Mouse (Mus musculus): ENCODE data around the gene Msi2. TPM values are rescaled to one million over a fixed set of nuclear protein-coding genes. Genes with fewer than 3 reads are reported as not detected.

Gene Msi2
- polyA plus RNA-seq, 1 experiment: 21.9 TPM

DNA sequence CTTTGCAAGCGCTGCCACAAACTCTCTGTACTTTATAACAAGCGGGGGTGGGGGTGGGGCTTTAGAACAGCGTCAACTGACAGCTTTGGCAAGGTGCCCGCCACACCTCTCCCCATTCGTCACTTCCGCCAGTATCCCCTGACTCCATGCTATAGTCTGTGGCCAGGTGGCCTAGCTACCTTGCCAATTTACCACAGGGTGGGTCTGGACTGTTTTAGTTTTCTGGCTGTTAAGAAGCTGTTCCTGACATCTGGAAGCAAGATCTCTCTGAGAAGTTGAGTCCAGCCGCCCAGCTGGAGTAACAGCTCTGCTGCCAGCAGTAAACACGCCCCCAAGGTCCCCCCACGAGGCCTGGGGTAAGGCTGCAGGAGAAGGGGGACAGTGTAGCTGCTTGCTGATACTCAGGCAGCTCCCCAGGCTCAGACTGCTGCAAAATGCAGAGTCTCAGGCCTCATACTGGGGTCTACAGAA, 292.6 kb downstream of the Msi2 start:
- Histone ChIP-seq H3K4me3 (replicated peaks; ENCODE audit: control insufficient read depth, low read depth, low read length) (no peak overlapping the region), H3K4me1 (ENCODE audit: control insufficient read depth, insufficient read depth, low read length) (no peaks in the 10 kb centered on the region), H3K27ac (ENCODE audit: control insufficient read depth, insufficient read depth, low read depth, low read length, poor library complexity) (no peak overlapping the region; the same call in 1 of the 2 replicates)
- TF ChIP-seq CTCF (IDR thresholded peaks at IDR 0.05; ENCODE audit: control insufficient read depth, insufficient read depth, low read length): no peak
- no peak for TF ChIP-seq POLR2A (IDR thresholded peaks at IDR 0.05; ENCODE audit: borderline replicate concordance, control insufficient read depth, low read depth, low read length)
- whole genome bisulfite sequencing: 56% methylated on average over 9 of the region's 9 CpGs

DNA sequence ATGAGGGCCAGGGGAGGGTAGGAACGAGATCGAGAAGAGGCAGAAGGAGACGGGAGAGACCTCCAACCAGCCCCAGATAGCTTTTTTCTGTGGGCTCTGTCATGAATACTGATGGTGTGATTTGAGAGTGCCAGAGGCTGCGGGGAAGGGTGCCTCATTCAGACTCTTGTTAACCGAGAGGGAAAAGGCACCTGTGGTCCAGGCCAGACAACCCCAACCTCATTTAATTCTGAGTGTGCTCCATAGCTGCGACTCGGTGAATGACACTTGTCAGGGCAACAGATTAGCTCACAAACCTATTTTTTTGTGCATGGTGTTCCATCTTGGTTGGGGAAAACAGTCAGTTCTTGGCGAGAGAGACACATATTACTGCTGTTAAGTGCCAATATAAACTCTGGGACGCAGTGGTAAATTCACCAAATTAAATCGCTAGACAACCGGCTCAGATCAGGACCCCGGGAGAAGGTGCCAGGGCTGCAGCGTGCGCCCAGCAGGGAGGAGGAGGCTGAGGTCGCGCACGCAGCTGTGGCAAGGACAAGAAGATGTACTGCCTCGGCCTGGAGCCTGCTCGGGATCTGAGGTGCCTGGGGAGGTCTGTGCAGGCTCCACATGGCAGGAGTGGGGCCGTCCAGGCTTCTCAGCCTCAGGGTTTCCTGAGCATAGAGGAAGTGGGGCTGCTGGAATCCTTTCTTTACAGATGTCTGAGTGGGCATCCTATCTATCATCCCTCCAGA, 294.1 kb downstream of the Msi2 start:
- WGBS: 82% methylated on average over 20 of the region's 20 CpGs
- no peak overlapping the region for H3K4me3 ChIP-seq (replicated peaks; ENCODE audit: control insufficient read depth, low read depth, low read length)
- H3K27ac ChIP-seq (ENCODE audit: control insufficient read depth, insufficient read depth, low read depth, low read length, poor library complexity): no peak overlapping the region
- TF ChIP-seq CTCF (IDR thresholded peaks at IDR 0.05; ENCODE audit: control insufficient read depth, insufficient read depth, low read length) (no peak), POLR2A (IDR thresholded peaks at IDR 0.05; ENCODE audit: borderline replicate concordance, control insufficient read depth, low read depth, low read length) (peak; percentile 8; the same call in 1 of the 2 replicates)
- no peaks in the 10 kb centered on the region; the same call in 1 of the 2 replicates for H3K4me1 ChIP-seq (ENCODE audit: control insufficient read depth, insufficient read depth, low read length)

DNA sequence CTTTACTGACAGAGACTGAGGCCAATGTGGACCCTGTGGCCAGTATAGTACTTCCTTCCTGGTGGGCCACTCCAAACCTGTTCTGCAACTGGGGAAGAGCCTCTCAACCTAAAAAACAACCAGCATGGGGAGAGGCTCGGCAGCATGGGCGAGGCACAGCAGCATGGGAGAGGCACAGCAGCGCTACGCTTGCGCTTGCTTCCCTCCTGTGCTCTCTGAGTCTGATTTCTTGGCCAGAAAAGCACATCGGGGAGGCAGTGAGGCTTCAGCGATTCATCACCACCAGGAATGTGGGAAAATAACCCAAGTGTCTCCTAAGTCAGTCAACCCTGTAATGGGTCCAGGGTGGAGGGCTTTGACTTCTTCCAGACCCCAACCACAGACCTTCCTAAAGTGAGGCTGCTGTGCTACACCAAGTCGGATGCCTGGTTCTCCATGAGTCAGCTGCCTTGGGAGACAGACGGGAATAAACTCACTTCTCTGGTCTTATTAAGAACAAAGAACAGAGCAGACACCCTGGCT, 297.2 kb downstream of the Msi2 start:
- Histone ChIP-seq H3K4me1 (ENCODE audit: control insufficient read depth, insufficient read depth, low read length) (no peaks in the 10 kb centered on the region; the same call in 1 of the 2 replicates), H3K27ac (ENCODE audit: control insufficient read depth, insufficient read depth, low read depth, low read length, poor library complexity) (no peak overlapping the region), H3K4me3 (replicated peaks; ENCODE audit: control insufficient read depth, low read depth, low read length) (no peak overlapping the region)
- TF ChIP-seq CTCF (IDR thresholded peaks at IDR 0.05; ENCODE audit: control insufficient read depth, insufficient read depth, low read length) (no peak), POLR2A (IDR thresholded peaks at IDR 0.05; ENCODE audit: borderline replicate concordance, control insufficient read depth, low read depth, low read length) (no peak)
- WGBS: 70% methylated on average over 9 of the region's 9 CpGs

DNA sequence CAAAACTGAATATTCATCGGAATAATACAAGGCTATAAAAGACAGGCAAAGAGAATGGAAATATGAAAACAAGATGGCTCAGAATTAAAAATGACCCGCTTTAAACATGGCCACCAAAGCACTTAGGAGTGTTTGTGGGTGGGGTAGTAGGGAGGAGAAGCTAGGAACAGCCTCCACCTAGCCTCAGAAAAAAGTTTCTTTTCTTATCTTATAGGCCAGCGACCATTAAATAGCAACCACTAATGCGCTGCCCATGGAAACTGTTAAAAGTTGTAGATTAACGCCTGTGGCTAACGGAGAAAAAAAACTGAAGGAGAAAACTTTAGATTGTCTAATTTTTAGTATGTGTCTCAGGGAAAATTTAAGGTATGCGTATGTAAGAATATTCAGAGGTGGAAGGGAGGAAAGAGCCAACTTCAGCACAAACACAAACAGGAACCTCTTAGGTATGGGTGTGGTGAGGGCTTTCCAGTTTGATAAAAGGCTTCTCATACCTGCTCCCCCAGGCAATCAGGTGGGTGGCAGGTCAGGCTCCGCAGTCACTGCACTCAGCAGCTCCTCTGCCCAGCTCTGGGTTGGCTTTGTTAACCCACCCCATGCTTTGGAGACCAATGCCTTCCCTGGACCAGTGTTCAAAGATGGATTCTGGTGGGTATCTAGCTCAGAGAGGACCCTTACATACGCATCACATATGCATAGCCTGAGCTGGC, 298.5 kb downstream of the Msi2 start:
- no peak for TF ChIP-seq CTCF (IDR thresholded peaks at IDR 0.05; ENCODE audit: control insufficient read depth, insufficient read depth, low read length)
- TF ChIP-seq POLR2A (IDR thresholded peaks at IDR 0.05; ENCODE audit: borderline replicate concordance, control insufficient read depth, low read depth, low read length): no peak
- WGBS: 75% methylated on average over 9 of the region's 9 CpGs
- H3K27ac ChIP-seq (ENCODE audit: control insufficient read depth, insufficient read depth, low read depth, low read length, poor library complexity): peak overlapping the region; percentile 26
- H3K4me1 ChIP-seq (ENCODE audit: control insufficient read depth, insufficient read depth, low read length): no peaks in the 10 kb centered on the region; the same call in 1 of the 2 replicates
- no peak overlapping the region for H3K4me3 ChIP-seq (replicated peaks; ENCODE audit: control insufficient read depth, low read depth, low read length)

DNA sequence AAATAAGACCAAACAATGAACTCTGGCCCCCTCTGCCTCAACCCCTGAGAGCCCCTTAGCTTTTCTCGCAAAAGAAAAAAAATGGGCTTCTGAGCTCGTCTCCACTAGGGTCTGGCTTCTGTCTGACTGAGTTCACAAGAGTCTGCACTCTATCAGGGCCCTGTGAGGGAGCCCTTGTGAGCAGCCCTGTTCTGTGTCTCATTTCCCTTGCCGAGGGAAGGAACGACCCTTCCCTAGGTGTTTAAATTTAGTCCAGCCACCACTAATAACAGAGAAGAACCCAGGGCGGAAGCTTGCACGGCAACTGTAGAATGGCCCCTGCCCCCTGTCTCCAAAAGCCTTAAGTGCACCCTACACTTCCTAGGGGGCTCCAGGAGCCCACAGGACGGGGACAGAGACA, 299.2 kb downstream of the Msi2 start:
- H3K4me3 ChIP-seq (replicated peaks; ENCODE audit: control insufficient read depth, low read depth, low read length): no peak overlapping the region
- WGBS: 83% methylated on average over 7 of the region's 7 CpGs
- H3K4me1 ChIP-seq (ENCODE audit: control insufficient read depth, insufficient read depth, low read length): no peaks in the 10 kb centered on the region; the same call in 1 of the 2 replicates
- no peak overlapping the region; the same call in 1 of the 2 replicates for H3K27ac ChIP-seq (ENCODE audit: control insufficient read depth, insufficient read depth, low read depth, low read length, poor library complexity)
- TF ChIP-seq POLR2A (IDR thresholded peaks at IDR 0.05; ENCODE audit: borderline replicate concordance, control insufficient read depth, low read depth, low read length): no peak

DNA sequence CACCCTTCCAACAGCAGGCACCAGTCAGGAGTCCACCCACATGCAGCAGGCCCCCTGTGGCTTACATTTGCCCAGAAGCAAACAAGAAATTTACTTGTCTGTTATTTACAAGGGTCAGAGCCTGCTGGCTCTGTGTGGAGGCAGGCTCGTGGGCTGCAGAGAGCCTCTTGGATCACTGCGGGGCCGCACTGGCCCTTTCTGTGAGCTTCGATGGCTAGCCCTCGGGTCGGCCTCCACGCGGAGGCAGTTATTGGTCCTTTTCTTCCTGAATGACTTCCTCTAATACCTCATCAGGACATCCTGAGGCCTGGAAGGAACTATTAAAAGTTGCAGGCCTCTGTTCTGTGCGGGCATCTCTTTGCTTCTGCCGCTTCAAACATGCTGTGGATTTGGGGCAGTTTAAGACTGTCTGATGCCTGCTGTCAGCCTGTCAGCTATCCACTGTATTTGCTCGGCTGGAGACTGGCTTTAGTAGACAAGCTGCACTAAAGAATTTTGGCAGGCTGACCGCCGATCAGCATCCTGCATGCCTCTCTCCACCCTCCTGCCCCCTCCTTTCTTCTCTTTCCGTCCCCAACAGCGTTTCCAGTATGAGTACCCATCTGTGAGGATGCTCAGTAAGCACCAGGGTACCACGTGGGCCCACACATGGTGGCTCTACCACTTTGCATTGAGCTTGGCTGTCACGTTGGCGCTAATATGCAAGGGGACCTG, 304.0 kb downstream of the Msi2 start:
- TF ChIP-seq CTCF (IDR thresholded peaks at IDR 0.05; ENCODE audit: control insufficient read depth, insufficient read depth, low read length) (no peak), POLR2A (IDR thresholded peaks at IDR 0.05; ENCODE audit: borderline replicate concordance, control insufficient read depth, low read depth, low read length) (no peak)
- H3K27ac ChIP-seq (ENCODE audit: control insufficient read depth, insufficient read depth, low read depth, low read length, poor library complexity): no peak overlapping the region
- H3K4me3 ChIP-seq (replicated peaks; ENCODE audit: control insufficient read depth, low read depth, low read length): no peak overlapping the region
- H3K4me1 ChIP-seq (ENCODE audit: control insufficient read depth, insufficient read depth, low read length): no peaks in the 10 kb centered on the region; the same call in 1 of the 2 replicates
- 67% methylated on average over 18 of the region's 18 CpGs for WGBS

DNA sequence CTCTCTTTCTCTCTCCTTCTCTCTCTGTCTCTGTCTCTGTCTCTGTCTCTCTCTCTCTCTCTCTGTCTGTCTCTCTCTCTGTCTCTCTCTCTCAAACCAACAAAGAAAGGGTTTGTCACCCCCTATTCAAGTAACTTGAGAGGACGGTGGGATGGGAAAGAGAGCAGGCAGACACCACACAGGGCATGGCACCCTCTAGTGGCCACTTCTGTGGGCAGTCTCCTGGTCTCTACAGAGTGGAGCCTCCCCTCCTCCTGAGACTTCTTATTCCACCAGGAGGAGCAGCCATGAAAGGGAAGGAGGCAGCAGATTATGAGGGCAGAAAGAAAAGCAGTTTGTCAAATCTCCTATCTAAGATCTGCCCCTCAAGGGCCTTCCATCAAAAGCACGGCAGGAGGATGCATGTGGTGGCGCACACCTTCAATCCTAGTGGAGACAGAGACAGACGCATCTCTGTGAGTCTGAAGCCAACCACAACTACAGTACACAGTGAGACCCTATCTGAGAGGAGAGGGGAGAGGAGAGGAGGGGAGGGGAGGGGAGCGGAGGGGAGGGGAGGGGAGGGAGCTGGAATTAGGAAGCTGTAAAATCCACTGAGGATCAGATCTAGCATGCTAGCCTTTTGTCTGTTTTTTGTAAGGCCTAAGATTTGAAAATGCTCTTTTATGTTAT, 305.8 kb downstream of the Msi2 start:
- H3K27ac ChIP-seq (ENCODE audit: control insufficient read depth, insufficient read depth, low read depth, low read length, poor library complexity): no peak overlapping the region
- H3K4me1 ChIP-seq (ENCODE audit: control insufficient read depth, insufficient read depth, low read length): no peaks in the 10 kb centered on the region
- no peak overlapping the region for H3K4me3 ChIP-seq (replicated peaks; ENCODE audit: control insufficient read depth, low read depth, low read length)
- no peak for TF ChIP-seq POLR2A (IDR thresholded peaks at IDR 0.05; ENCODE audit: borderline replicate concordance, control insufficient read depth, low read depth, low read length)
- TF ChIP-seq CTCF (IDR thresholded peaks at IDR 0.05; ENCODE audit: control insufficient read depth, insufficient read depth, low read length): peak; percentile 72
- 64% methylated on average over 5 of the region's 5 CpGs for WGBS
